Mouse (Mus musculus) large intestine, adult 2 months (tissue): ENCODE measurements around the gene AL607142.1. TPM values are rescaled to one million over a fixed set of nuclear protein-coding genes. Genes with fewer than 3 reads are reported as not detected.

Experiments
- DNase-seq: peaks from one replicate; pipeline ENCODE4 v3.0.0-alpha.2; 2012; ENCODE audit warnings: low read depth, low spot score
- WGBS: fragments of 180-500 bp; shearing (Covaris S2); methylation state at CpG from one replicate; pipeline ENCODE4 v1.1.7; 2018; 5-methylcytosine and 5-hydroxymethylcytosine counted together
- polyA plus RNA-seq: library from polyadenylated mRNA; depleted of rRNA; stranded (reverse); fragments of >200 nt; gene quantifications from 2 replicates; pipeline ENCODE4 v1.2.3, GENCODE M21; 2012; rRNA removed

The AL607142.1 gene
- polyA plus RNA-seq, result not detected in 2 replicates

DNA sequence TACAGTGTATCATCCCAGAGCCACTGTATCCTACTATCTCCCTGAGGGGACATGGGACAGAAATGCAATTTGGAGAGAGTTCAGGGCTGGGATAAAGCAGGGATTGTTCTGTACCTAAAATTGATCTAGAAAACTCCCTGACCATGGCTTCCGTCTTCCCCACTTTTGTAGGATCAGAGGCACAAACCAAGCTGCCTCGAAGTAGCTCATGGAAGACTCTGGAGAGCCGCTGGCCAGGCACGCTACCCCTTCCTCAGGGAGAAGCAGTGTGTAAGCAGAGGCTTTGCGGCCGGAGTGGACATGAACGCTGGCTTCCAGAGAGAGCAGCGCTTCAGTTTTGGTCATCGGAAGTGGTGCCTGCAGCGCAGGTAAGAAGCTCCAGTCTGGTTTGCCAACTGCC is at the start of gene AL607142.1:
AL607142.1 (plus strand) TSS at position 301 of the 400 bp plus-strand sequence.
- DNase-seq, result no peak
- 94% methylated on average over 10 of the region's 10 CpGs for WGBS

- 87% methylated on average over 5 of the region's 5 CpGs for WGBS
- DNase-seq, result no peak
Observed at GRCm38 (mm10) chr4:120018426-120018825, 46.4 kb upstream of the AL607142.1 start.

GRCm38 (mm10) chr4:120022392-120022791 is 42.4 kb upstream of the AL607142.1 start:
- 74% methylated on average over 3 of the region's 3 CpGs for WGBS

GRCm38 (mm10) chr4:120023221-120023840 is 41.5 kb upstream of the AL607142.1 start:
- no peak for DNase-seq
- WGBS, result 92% methylated on average over 4 of the region's 4 CpGs

More at GRCm38 (mm10) chr4:120022392-120022791, 42.4 kb upstream of the AL607142.1 start:
- DNase-seq, result no peak

DNA sequence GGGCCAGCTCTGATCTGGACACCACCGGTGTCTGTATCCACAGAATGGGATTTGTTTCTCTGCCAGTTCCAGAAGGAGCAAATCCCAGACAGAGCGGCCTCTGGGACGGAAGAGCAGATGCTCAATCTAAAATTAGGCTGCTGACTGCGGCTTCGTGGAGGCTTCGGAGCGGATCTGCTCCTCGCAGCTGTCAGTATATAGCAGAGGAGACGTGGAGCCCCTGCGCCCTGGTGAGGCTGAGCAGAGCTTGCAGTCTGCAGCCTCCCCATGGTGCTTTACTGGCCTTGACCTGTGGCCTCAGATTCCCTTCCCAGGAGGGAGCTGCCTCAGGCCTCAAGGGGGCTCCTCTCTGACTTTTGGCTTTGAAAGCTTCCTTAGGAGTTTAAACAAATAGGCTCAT is 40.7 kb upstream of the AL607142.1 start:
- WGBS, result 62% methylated on average over 10 of the region's 10 CpGs
- no peak for DNase-seq

GRCm38 (mm10) chr4:120027671-120028070 is 37.1 kb upstream of the AL607142.1 start:
- 97% methylated on average over 1 of the region's 1 CpGs for WGBS
- no peak for DNase-seq

DNA sequence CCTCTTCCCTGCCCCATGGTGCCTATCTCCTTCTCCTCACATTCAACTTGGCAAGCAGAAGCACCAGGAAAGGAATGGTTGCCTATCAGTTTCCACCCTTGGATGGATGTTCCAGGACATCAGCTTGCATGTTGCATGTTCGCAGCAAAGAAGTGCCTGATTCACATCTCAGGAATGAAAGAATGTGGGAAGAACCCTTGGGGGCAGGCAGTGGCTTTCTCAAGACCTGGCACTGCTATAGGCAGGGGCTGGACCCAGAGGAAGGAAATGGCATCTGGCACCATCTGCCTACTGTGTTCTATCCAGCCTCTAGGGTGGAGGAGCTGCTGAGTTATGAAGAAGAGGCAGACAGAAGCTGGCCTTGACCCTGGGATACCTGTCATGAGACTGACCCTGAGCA is 34.9 kb upstream of the AL607142.1 start:
- 81% methylated on average over 1 of the region's 1 CpGs for WGBS
- DNase-seq, result no peak

- no peak for DNase-seq
- WGBS, result 5% methylated on average over 67 of the region's 70 CpGs
Observed at GRCm38 (mm10) chr4:120032320-120032983, 32.3 kb upstream of the AL607142.1 start.

GRCm38 (mm10) chr4:120032984-120033355 is 31.8 kb upstream of the AL607142.1 start:
- no peak for DNase-seq
- WGBS, result 1% methylated on average over 38 of the region's 38 CpGs

DNA sequence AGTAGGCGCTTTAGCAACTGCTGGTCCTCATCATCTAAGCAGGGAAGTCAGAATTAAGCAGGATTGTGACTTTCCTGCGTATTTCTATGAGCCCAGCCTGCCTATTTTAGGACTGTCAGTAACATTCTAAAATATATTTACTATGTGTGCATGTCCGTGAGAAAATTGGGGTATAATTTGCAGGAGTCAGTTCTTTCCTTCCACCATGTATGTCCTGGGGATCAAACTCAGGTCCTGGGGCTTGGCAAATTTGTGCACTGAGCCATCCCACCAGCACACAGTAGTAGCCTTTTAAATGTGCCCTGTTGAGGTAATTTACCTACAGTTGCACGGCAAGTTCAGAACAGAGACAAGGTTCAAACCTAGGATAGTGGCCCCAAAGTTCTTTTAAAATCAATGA is 28.5 kb upstream of the AL607142.1 start:
- WGBS, result 89% methylated on average over 4 of the region's 4 CpGs
- no peak for DNase-seq

GRCm38 (mm10) chr4:120037007-120037406 is 27.8 kb upstream of the AL607142.1 start:
- DNase-seq, result no peak
- 29% methylated on average over 7 of the region's 7 CpGs for WGBS

GRCm38 (mm10) chr4:120041520-120041919 is 23.3 kb upstream of the AL607142.1 start:
- WGBS, result 84% methylated on average over 2 of the region's 2 CpGs
- DNase-seq, result no peak

DNA sequence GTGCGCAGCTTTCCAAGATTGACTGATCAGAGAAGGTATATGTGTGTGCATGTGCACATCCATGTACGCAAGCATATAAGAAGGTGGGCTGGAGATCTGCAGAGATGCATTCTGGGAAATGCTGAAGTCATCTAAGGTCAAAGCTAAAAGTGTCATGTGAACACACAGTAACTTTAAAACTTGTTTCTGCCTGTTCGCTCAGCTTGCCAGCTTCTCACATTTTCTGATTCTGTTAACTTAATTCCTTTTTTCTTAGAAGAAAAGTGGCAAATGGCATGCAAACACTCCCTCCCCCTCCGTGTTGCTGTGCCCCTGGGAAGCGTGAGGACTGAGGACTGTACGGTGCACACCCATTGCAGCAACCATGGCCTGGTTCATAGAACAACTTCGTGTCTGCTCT is 22.3 kb upstream of the AL607142.1 start:
- WGBS, result 88% methylated on average over 7 of the region's 7 CpGs
- DNase-seq, result no peak

- DNase-seq, result no peak
- WGBS, result 85% methylated on average over 5 of the region's 5 CpGs
Observed at GRCm38 (mm10) chr4:120044612-120045011, 20.2 kb upstream of the AL607142.1 start.

DNA sequence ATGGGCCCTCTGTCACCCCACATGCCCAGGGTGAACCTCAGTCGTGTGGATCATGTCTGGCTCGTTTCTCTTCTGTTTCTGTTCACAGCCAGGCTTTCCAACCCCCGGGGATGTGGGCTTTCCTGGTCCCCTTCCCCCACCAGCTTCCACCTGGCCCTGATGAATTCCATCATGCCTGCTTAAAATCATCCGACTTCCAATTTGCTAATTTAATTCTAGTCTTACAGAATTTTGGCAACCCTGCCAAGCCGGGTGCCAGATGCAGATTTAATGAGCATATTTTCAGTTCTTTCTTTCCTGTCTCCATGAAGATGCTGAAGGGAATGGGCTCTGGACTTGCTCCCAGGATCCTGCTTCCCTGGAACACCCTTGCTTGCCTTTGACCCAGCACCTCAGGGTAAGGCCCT is 19.7 kb upstream of the AL607142.1 start:
- no peak for DNase-seq
- WGBS, result 50% methylated on average over 5 of the region's 5 CpGs

DNA sequence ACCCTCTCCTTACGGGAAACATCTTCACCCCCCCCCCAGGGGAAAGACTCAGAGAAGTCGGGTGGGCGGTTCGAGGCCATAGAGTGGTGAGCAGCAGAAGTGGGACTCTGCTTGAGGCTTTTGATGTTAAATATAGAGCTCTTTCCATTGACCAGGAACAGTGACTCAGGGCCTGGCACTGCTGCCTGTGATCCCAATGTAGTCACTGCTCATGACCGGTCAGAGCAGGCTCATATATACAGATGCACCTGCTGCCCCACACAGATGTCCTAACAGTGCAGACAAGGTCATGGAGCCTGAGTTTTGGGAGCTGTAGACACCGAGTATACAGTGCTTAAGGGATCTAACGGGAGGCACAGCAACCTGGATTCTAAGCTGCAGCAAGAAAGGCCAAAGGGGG is 18.9 kb upstream of the AL607142.1 start:
- no peak for DNase-seq
- 80% methylated on average over 7 of the region's 7 CpGs for WGBS

DNA sequence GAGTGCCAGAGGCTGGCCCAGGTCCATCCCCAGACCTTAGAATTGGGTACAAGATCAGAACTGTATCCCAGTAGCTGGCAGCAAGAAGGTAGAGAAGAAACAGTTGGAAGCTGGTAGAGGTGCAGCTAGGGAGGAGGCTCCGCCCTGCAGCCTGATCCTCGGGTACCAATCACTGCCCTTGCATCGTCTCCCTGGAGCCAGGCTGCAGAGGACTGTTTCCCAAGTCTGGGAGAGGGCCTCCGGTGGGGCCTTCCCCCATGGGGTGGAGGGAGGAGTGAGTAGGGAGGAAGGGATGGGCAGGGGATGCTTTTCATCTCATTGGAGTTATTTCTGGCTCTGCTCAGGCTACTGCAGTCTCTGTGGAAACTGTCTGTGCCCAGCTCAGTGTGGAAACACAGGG is 17.7 kb upstream of the AL607142.1 start:
- 44% methylated on average over 4 of the region's 4 CpGs for WGBS
- DNase-seq, result no peak

- whole genome bisulfite sequencing, result 92% methylated on average over 4 of the region's 4 CpGs
- DNase-seq, result no peak
Observed at GRCm38 (mm10) chr4:120048274-120048673, 16.5 kb upstream of the AL607142.1 start.

GRCm38 (mm10) chr4:120049857-120050256 is 14.9 kb upstream of the AL607142.1 start:
- 93% methylated on average over 3 of the region's 3 CpGs for WGBS
- DNase-seq, result no peak

GRCm38 (mm10) chr4:120052481-120052880 is 12.3 kb upstream of the AL607142.1 start:
- DNase-seq, result no peak
